Mouse (Mus musculus): ENCODE results near the gene Nosip. TPM values are rescaled to one million over a fixed set of nuclear protein-coding genes. Genes with fewer than 3 reads are reported as not detected.
A peak's percentile ranks its signal among the peaks of the same experiment; 100 is the strongest.

Gene Nosip
- polyA plus RNA-seq (2014; fragmentation: Nextera tagmentation; extraction: Ambion mirVana) = 59.1 and 63.3 TPM in 2 replicates

- peak within 1 kb of the TSS; percentile 61 for H3K4me2 ChIP-seq (ENCODE audit: low read depth, low read length)
- peak within 1 kb of the TSS; percentile 86 for H3K27ac ChIP-seq (replicated peaks; ENCODE audit: low read depth, low read length)
- DNase-seq (ENCODE audit: low spot score) (peak; percentile 99), ATAC-seq (ENCODE audit: low read depth) (peak; percentile 94)
- peaks cover 11% of the 10 kb centered on the region for H3K4me1 ChIP-seq (ENCODE audit: control insufficient read depth, insufficient read depth, low read length)
- peak within 1 kb of the TSS; percentile 75 for H3K9ac ChIP-seq (ENCODE audit: low read depth, low read length)
- no peaks in the 10 kb centered on the region for H3K9me3 ChIP-seq (ENCODE audit: control insufficient read depth, low read length)
- WGBS = under 1% methylated on average over 31 of the region's 31 CpGs
- H3K4me3 ChIP-seq (ENCODE audit: low read depth, low read length) = peak within 1 kb of the TSS; percentile 53
- no peaks in the 10 kb centered on the region for H3K36me3 ChIP-seq (ENCODE audit: control insufficient read depth, insufficient read depth, low read length)
- H3K27me3 ChIP-seq (replicated peaks; ENCODE audit: control insufficient read depth, insufficient read depth, low read length) = no peaks in the 10 kb centered on the region
Measured at GRCm38 (mm10) chr7:45062239-45062835, at the start of gene Nosip, which contains the start of gene Prrg2. Nosip (plus strand) TSS chr7:45062429. Prrg2 (minus strand) TSS chr7:45062677.

- no peak overlapping the region for H3K9ac ChIP-seq (ENCODE audit: low read depth, low read length)
- WGBS = 78% methylated on average over 4 of the region's 4 CpGs
- peaks cover 8% of the 10 kb centered on the region; the same call in 1 of the 2 replicates for H3K4me1 ChIP-seq (ENCODE audit: control insufficient read depth, insufficient read depth, low read length)
- ATAC-seq (ENCODE audit: low read depth) = no peak
- H3K4me3 ChIP-seq (ENCODE audit: low read depth, low read length) = no peak overlapping the region
- H3K27ac ChIP-seq (replicated peaks; ENCODE audit: low read depth, low read length) = no peak overlapping the region
- no peak overlapping the region for H3K4me2 ChIP-seq (ENCODE audit: low read depth, low read length)
- H3K9me3 ChIP-seq (ENCODE audit: control insufficient read depth, low read length) = no peaks in the 10 kb centered on the region
- peaks cover 63% of the 10 kb centered on the region for H3K36me3 ChIP-seq (ENCODE audit: control insufficient read depth, insufficient read depth, low read length)
- H3K27me3 ChIP-seq (replicated peaks; ENCODE audit: control insufficient read depth, insufficient read depth, low read length) = no peaks in the 10 kb centered on the region
- DNase-seq (ENCODE audit: low spot score) = no peak
Measured at GRCm38 (mm10) chr7:45012824-45013223, 49.4 kb upstream of the Nosip start.

- Histone ChIP-seq H3K9ac (ENCODE audit: low read depth, low read length) (peak overlapping the region; percentile 6; the same call in 1 of the 2 replicates), H3K36me3 (ENCODE audit: control insufficient read depth, insufficient read depth, low read length) (peaks cover 56% of the 10 kb centered on the region)
Measured at GRCm38 (mm10) chr7:45013366-45014095, 48.7 kb upstream of the Nosip start.

GRCm38 (mm10) chr7:45014096-45014451, 48.2 kb upstream of the Nosip start:
- Histone ChIP-seq H3K27ac (replicated peaks; ENCODE audit: low read depth, low read length) (no peak overlapping the region), H3K36me3 (ENCODE audit: control insufficient read depth, insufficient read depth, low read length) (peaks cover 51% of the 10 kb centered on the region), H3K27me3 (replicated peaks; ENCODE audit: control insufficient read depth, insufficient read depth, low read length) (no peaks in the 10 kb centered on the region), H3K4me1 (ENCODE audit: control insufficient read depth, insufficient read depth, low read length) (peaks cover 15% of the 10 kb centered on the region), H3K9ac (ENCODE audit: low read depth, low read length) (peak overlapping the region; percentile 97; the same call in 1 of the 2 replicates), H3K9me3 (ENCODE audit: control insufficient read depth, low read length) (no peaks in the 10 kb centered on the region), H3K4me2 (ENCODE audit: low read depth, low read length) (peak overlapping the region; percentile 71; the same call in 1 of the 2 replicates), H3K4me3 (ENCODE audit: low read depth, low read length) (no peak overlapping the region)
- ATAC-seq (ENCODE audit: low read depth) = no peak
- WGBS = 94% methylated on average over 3 of the region's 3 CpGs
- DNase-seq (ENCODE audit: low spot score) = no peak

More at GRCm38 (mm10) chr7:45013366-45014095, 48.7 kb upstream of the Nosip start:
- DNase-seq (ENCODE audit: low spot score) = no peak
- Histone ChIP-seq H3K4me1 (ENCODE audit: control insufficient read depth, insufficient read depth, low read length) (peaks cover 11% of the 10 kb centered on the region), H3K27me3 (replicated peaks; ENCODE audit: control insufficient read depth, insufficient read depth, low read length) (no peaks in the 10 kb centered on the region), H3K4me2 (ENCODE audit: low read depth, low read length) (no peak overlapping the region), H3K9me3 (ENCODE audit: control insufficient read depth, low read length) (no peaks in the 10 kb centered on the region), H3K27ac (replicated peaks; ENCODE audit: low read depth, low read length) (no peak overlapping the region), H3K4me3 (ENCODE audit: low read depth, low read length) (no peak overlapping the region)
- 92% methylated on average over 16 of the region's 16 CpGs for WGBS
- ATAC-seq (ENCODE audit: low read depth) = no peak

- peaks cover 19% of the 10 kb centered on the region for H3K4me1 ChIP-seq (ENCODE audit: control insufficient read depth, insufficient read depth, low read length)
- H3K9ac ChIP-seq (ENCODE audit: low read depth, low read length) = peak overlapping the region; percentile 97
- DNase-seq (ENCODE audit: low spot score) (no peak), ATAC-seq (ENCODE audit: low read depth) (no peak)
- no peaks in the 10 kb centered on the region for H3K9me3 ChIP-seq (ENCODE audit: control insufficient read depth, low read length)
- peak overlapping the region; percentile 71 for H3K4me2 ChIP-seq (ENCODE audit: low read depth, low read length)
- under 1% methylated on average over 17 of the region's 20 CpGs for WGBS
- peak overlapping the region; percentile 88 for H3K4me3 ChIP-seq (ENCODE audit: low read depth, low read length)
- peak overlapping the region; percentile 86 for H3K27ac ChIP-seq (replicated peaks; ENCODE audit: low read depth, low read length)
- peaks cover 37% of the 10 kb centered on the region for H3K36me3 ChIP-seq (ENCODE audit: control insufficient read depth, insufficient read depth, low read length)
- H3K27me3 ChIP-seq (replicated peaks; ENCODE audit: control insufficient read depth, insufficient read depth, low read length) = no peaks in the 10 kb centered on the region
Measured at GRCm38 (mm10) chr7:45015344-45015956, 46.8 kb upstream of the Nosip start.

- Histone ChIP-seq H3K4me3 (ENCODE audit: low read depth, low read length) (peak within 1 kb of the TSS; percentile 88), H3K27ac (replicated peaks; ENCODE audit: low read depth, low read length) (peak within 1 kb of the TSS; percentile 97), H3K4me2 (ENCODE audit: low read depth, low read length) (peak within 1 kb of the TSS; percentile 71), H3K9me3 (ENCODE audit: control insufficient read depth, low read length) (no peaks in the 10 kb centered on the region), H3K9ac (ENCODE audit: low read depth, low read length) (peak within 1 kb of the TSS; percentile 97), H3K4me1 (ENCODE audit: control insufficient read depth, insufficient read depth, low read length) (peaks cover 19% of the 10 kb centered on the region), H3K27me3 (replicated peaks; ENCODE audit: control insufficient read depth, insufficient read depth, low read length) (no peaks in the 10 kb centered on the region), H3K36me3 (ENCODE audit: control insufficient read depth, insufficient read depth, low read length) (peaks cover 31% of the 10 kb centered on the region)
- peak; percentile 100 for DNase-seq (ENCODE audit: low spot score)
- under 1% methylated on average over 51 of the region's 69 CpGs for WGBS
- peak; percentile 91 for ATAC-seq (ENCODE audit: low read depth)
Measured at GRCm38 (mm10) chr7:45015957-45016612, 46.1 kb upstream of the Nosip start, which contains the start of gene Scaf1. Scaf1 (minus strand) TSS chr7:45016363.

- ATAC-seq (ENCODE audit: low read depth) (no peak), DNase-seq (ENCODE audit: low spot score) (no peak)
- Histone ChIP-seq H3K9me3 (ENCODE audit: control insufficient read depth, low read length) (no peaks in the 10 kb centered on the region), H3K27ac (replicated peaks; ENCODE audit: low read depth, low read length) (peak overlapping the region; percentile 97), H3K4me2 (ENCODE audit: low read depth, low read length) (peak overlapping the region; percentile 70), H3K27me3 (replicated peaks; ENCODE audit: control insufficient read depth, insufficient read depth, low read length) (no peaks in the 10 kb centered on the region), H3K9ac (ENCODE audit: low read depth, low read length) (peak overlapping the region; percentile 67), H3K36me3 (ENCODE audit: control insufficient read depth, insufficient read depth, low read length) (peaks cover 24% of the 10 kb centered on the region), H3K4me1 (ENCODE audit: control insufficient read depth, insufficient read depth, low read length) (peaks cover 19% of the 10 kb centered on the region), H3K4me3 (ENCODE audit: low read depth, low read length) (peak overlapping the region; percentile 88)
- 0% methylated on average over 4 of the region's 4 CpGs for whole genome bisulfite sequencing
Measured at GRCm38 (mm10) chr7:45016761-45017160, 45.5 kb upstream of the Nosip start.
